Mouse (Mus musculus) ovary, postnatal 14 days (tissue): ENCODE data around the gene Acvr1.

Experiments
- DNase-seq: peaks from one replicate; pipeline ENCODE4 v3.0.0; 2022; ENCODE audit warnings: low spot score

Acvr1 gene

GRCm38 (mm10) chr2:58557045-58557845, 9.7 kb downstream of the Acvr1 start:
- DNase-seq, result no peak

GRCm38 (mm10) chr2:58552296-58552695, 14.7 kb downstream of the Acvr1 start:
- no peak for DNase-seq

- no peak for DNase-seq
Observed at GRCm38 (mm10) chr2:58551866-58552265, 15.1 kb downstream of the Acvr1 start.

GRCm38 (mm10) chr2:58550488-58550887, 16.5 kb downstream of the Acvr1 start:
- no peak for DNase-seq

GRCm38 (mm10) chr2:58549960-58550359, 17.0 kb downstream of the Acvr1 start:
- no peak for DNase-seq

- no peak for DNase-seq
Observed at GRCm38 (mm10) chr2:58548943-58549342, 18.0 kb downstream of the Acvr1 start.

GRCm38 (mm10) chr2:58546264-58546663, 20.7 kb downstream of the Acvr1 start:
- DNase-seq, result no peak

- no peak for DNase-seq
Observed at GRCm38 (mm10) chr2:58544368-58544767, 22.6 kb downstream of the Acvr1 start.

GRCm38 (mm10) chr2:58543252-58543651, 23.7 kb downstream of the Acvr1 start:
- no peak for DNase-seq

- no peak for DNase-seq
Observed at GRCm38 (mm10) chr2:58538196-58538595, 28.8 kb downstream of the Acvr1 start.

GRCm38 (mm10) chr2:58536796-58537195, 30.2 kb downstream of the Acvr1 start:
- DNase-seq, result no peak

- DNase-seq, result no peak
Observed at GRCm38 (mm10) chr2:58535233-58535632, 31.7 kb downstream of the Acvr1 start.

GRCm38 (mm10) chr2:58534379-58534778, 32.6 kb downstream of the Acvr1 start:
- DNase-seq, result no peak

GRCm38 (mm10) chr2:58533521-58534001, 33.4 kb downstream of the Acvr1 start:
- no peak for DNase-seq

- DNase-seq, result peak; percentile 55
Observed at GRCm38 (mm10) chr2:58532260-58532850, 34.6 kb downstream of the Acvr1 start.

GRCm38 (mm10) chr2:58530521-58530920, 36.4 kb downstream of the Acvr1 start:
- no peak for DNase-seq

- DNase-seq, result no peak
Observed at GRCm38 (mm10) chr2:58529860-58530440, 37.0 kb downstream of the Acvr1 start.

GRCm38 (mm10) chr2:58529384-58529783, 37.6 kb downstream of the Acvr1 start:
- no peak for DNase-seq

- DNase-seq, result no peak
Observed at GRCm38 (mm10) chr2:58527786-58528185, 39.2 kb downstream of the Acvr1 start.

GRCm38 (mm10) chr2:58524356-58524755, 42.6 kb downstream of the Acvr1 start:
- DNase-seq, result no peak

GRCm38 (mm10) chr2:58523894-58524293, 43.1 kb downstream of the Acvr1 start:
- DNase-seq, result no peak

- no peak for DNase-seq
Observed at GRCm38 (mm10) chr2:58523097-58523496, 43.9 kb downstream of the Acvr1 start.

- DNase-seq, result no peak
Observed at GRCm38 (mm10) chr2:58521621-58522020, 45.3 kb downstream of the Acvr1 start.
